Mouse (Mus musculus): ENCODE measurements around the gene 1700017B05Rik. TPM values are rescaled to one million over a fixed set of nuclear protein-coding genes. Genes with fewer than 3 reads are reported as not detected.
A peak's percentile ranks its signal among the peaks of the same experiment; 100 is the strongest.

The 1700017B05Rik gene
- polyA plus RNA-seq, 2 experiments = 8.1 to 13.3 TPM

DNA sequence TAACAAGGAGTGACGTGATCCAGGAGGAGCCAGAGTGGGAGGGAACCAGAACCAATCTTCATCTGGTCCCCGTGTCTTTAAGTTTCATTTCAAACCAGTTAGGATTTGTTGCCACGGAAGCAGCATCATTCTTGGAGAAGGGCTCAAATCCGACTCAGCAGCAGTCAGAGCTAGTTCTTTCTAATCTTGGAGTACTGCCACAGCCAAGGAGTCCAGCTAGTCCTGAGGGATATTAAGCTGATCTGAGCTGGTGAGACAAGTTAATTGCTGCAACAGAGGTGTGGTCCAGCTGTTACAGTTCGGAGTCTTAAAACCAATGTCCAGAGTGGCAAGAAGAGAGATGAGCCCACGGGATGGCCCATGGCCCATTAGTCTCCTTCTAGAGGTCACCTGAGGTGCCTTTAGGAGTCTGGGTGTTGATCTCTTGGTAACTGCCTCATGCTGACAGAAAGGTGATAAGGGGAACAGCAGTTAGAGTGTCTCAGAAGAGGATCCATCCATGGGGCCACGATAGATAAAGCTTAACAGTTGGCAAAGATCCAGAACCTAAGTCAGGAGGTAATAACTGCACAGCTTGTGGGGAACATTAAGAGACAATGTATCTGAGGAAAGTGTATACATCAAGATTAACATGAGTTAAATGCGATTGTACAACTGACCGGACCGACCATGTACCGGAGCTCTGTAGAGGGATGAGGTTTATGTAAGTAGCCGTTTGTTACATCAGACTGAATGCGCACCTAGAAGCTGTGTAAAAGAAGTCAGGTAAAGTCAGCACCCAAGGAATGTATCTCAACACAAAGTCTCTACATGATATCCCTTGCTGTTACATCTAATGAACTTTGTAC lies 36.4 kb downstream of the 1700017B05Rik start:
- no peak for TF ChIP-seq CTCF (IDR thresholded peaks at IDR 0.05; ENCODE audit: low read depth)
- TF ChIP-seq EP300 (IDR thresholded peaks at IDR 0.05; ENCODE audit: low read depth) = peak; percentile 92
- Histone ChIP-seq H3K36me3 (replicated peaks; ENCODE audit: control insufficient read depth, insufficient read depth, low read depth) (no peaks in the 10 kb centered on the region), H3K9me3 (ENCODE audit: control insufficient read depth, low read length) (no peaks in the 10 kb centered on the region), H3K27ac (no peak overlapping the region), H3K4me3 (ENCODE audit: insufficient read depth in 1 of 2, low read depth in 2 of 2, low read length in 2 of 2) (no peak overlapping the region), H3K27me3 (ENCODE audit: control insufficient read depth, insufficient read depth, low read length) (no peaks in the 10 kb centered on the region), H3K4me1 (replicated peaks; ENCODE audit: control insufficient read depth in 2 of 2, insufficient read depth in 2 of 2, low read length in 1 of 2) (peaks cover 0 to 8% of the 10 kb centered on the region in 2 experiments; a peak in 3 of 4 replicates), H3K4me2 (ENCODE audit: low read depth) (no peak overlapping the region), H3K9ac (replicated peaks) (no peak overlapping the region)
- ATAC-seq (ENCODE audit: insufficient read depth) (peak; percentile 76), DNase-seq (ENCODE audit: low read depth in 3 of 3, low spot score in 3 of 3) (peak; percentile 30 to 43 (median 40))
- WGBS (ENCODE audit: insufficient replicate concordance) = 46% methylated on average over 13 of the region's 13 CpGs

DNA sequence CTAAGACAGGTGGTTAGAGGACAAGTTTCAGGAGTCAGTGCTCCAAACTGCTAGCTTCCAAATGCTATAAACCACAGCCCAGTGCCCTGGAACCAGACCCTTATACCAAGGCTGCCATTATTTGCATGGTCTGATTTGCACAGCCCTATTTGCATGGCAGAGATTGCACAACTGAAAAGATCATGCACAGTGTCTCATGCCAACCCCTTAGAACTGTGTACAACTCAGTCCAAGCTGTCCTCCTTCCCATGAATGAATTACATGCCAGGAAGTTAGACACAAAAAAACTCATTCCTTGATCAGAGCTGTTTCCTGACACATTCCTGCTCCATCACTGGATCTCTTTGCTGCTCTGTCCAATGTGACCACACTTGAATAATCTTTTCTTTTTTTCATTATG lies 39.1 kb downstream of the 1700017B05Rik start:
- Histone ChIP-seq H3K27ac (no peak overlapping the region), H3K36me3 (replicated peaks; ENCODE audit: control insufficient read depth, insufficient read depth, low read depth) (no peaks in the 10 kb centered on the region), H3K9ac (replicated peaks) (no peak overlapping the region), H3K4me2 (ENCODE audit: low read depth) (no peak overlapping the region), H3K27me3 (ENCODE audit: control insufficient read depth, insufficient read depth, low read length) (no peaks in the 10 kb centered on the region), H3K9me3 (ENCODE audit: control insufficient read depth, low read length) (no peaks in the 10 kb centered on the region), H3K4me1 (replicated peaks; ENCODE audit: control insufficient read depth in 2 of 2, insufficient read depth in 2 of 2, low read length in 1 of 2) (peaks cover 0 to 8% of the 10 kb centered on the region in 2 experiments; a peak in 3 of 4 replicates), H3K4me3 (ENCODE audit: insufficient read depth in 1 of 2, low read depth in 2 of 2, low read length in 2 of 2) (no peak overlapping the region)
- ATAC-seq (ENCODE audit: insufficient read depth) (no peak), DNase-seq (ENCODE audit: low read depth in 3 of 3, low spot score in 3 of 3) (no peak)
- no peak for TF ChIP-seq EP300 (IDR thresholded peaks at IDR 0.05; ENCODE audit: low read depth)
- no peak for TF ChIP-seq CTCF (IDR thresholded peaks at IDR 0.05; ENCODE audit: low read depth)

GRCm38 (mm10) chr9:57220356-57220755 lies 42.1 kb downstream of the 1700017B05Rik start:
- peak; percentile 75 for TF ChIP-seq CTCF (IDR thresholded peaks at IDR 0.05; ENCODE audit: low read depth)
- TF ChIP-seq EP300 (IDR thresholded peaks at IDR 0.05; ENCODE audit: low read depth) = no peak
- Histone ChIP-seq H3K27me3 (ENCODE audit: control insufficient read depth, insufficient read depth, low read length) (no peaks in the 10 kb centered on the region), H3K4me2 (ENCODE audit: low read depth) (no peak overlapping the region), H3K4me3 (ENCODE audit: insufficient read depth in 1 of 2, low read depth in 2 of 2, low read length in 2 of 2) (no peak overlapping the region), H3K9ac (replicated peaks) (no peak overlapping the region), H3K4me1 (replicated peaks; ENCODE audit: control insufficient read depth in 2 of 2, insufficient read depth in 2 of 2, low read length in 1 of 2) (no peaks in the 10 kb centered on the region), H3K36me3 (replicated peaks; ENCODE audit: control insufficient read depth, insufficient read depth, low read depth) (no peaks in the 10 kb centered on the region), H3K9me3 (ENCODE audit: control insufficient read depth, low read length) (no peaks in the 10 kb centered on the region), H3K27ac (no peak overlapping the region)
- DNase-seq (ENCODE audit: low read depth in 3 of 3, low spot score in 3 of 3) (no peak), ATAC-seq (ENCODE audit: insufficient read depth) (no peak)
- 15% methylated on average over 6 of the region's 6 CpGs for WGBS (ENCODE audit: insufficient replicate concordance)

- WGBS (ENCODE audit: insufficient replicate concordance) = 71% methylated on average over 1 of the region's 1 CpGs
- TF ChIP-seq CTCF (IDR thresholded peaks at IDR 0.05; ENCODE audit: low read depth) = no peak
- TF ChIP-seq EP300 (IDR thresholded peaks at IDR 0.05; ENCODE audit: low read depth) = no peak
- ATAC-seq (ENCODE audit: insufficient read depth) = no peak
These were observed 42.9 kb downstream of the 1700017B05Rik start for GRCm38 (mm10) chr9:57219511-57219910.

DNA sequence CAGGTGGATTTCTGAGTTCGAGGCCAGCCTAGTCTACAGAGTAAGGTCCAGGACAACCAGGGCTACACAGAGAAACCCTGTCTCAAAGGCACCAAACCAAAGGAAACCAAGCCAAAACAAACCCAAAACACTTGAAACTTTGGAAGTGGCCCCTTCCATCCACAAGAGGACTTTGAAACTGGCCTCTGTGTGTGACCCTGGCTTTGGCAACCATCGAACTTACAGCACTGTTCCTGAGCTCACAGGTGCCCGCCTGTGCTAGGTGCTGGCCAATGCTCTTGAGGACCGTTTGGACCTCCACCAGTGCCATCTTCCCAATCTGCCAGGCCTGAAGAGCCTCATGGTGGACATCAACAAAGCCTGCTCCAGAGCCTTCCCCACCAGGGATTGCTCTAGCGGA lies 43.6 kb downstream of the 1700017B05Rik start:
- DNase-seq (ENCODE audit: low read depth in 3 of 3, low spot score in 3 of 3) = no peak

More at GRCm38 (mm10) chr9:57219511-57219910, 42.9 kb downstream of the 1700017B05Rik start:
- Histone ChIP-seq H3K36me3 (replicated peaks; ENCODE audit: control insufficient read depth, insufficient read depth, low read depth) (no peaks in the 10 kb centered on the region), H3K4me2 (ENCODE audit: low read depth) (no peak overlapping the region), H3K27ac (no peak overlapping the region), H3K27me3 (ENCODE audit: control insufficient read depth, insufficient read depth, low read length) (no peaks in the 10 kb centered on the region), H3K4me3 (ENCODE audit: insufficient read depth in 1 of 2, low read depth in 2 of 2, low read length in 2 of 2) (no peak overlapping the region), H3K9ac (replicated peaks) (no peak overlapping the region), H3K4me1 (replicated peaks; ENCODE audit: control insufficient read depth in 2 of 2, insufficient read depth in 2 of 2, low read length in 1 of 2) (no peaks in the 10 kb centered on the region), H3K9me3 (ENCODE audit: control insufficient read depth, low read length) (no peaks in the 10 kb centered on the region)
- no peak for DNase-seq (ENCODE audit: low read depth in 3 of 3, low spot score in 3 of 3)

More for the DNA sequence above, 43.6 kb downstream of the 1700017B05Rik start:
- no peaks in the 10 kb centered on the region for H3K4me1 ChIP-seq (replicated peaks; ENCODE audit: control insufficient read depth in 2 of 2, insufficient read depth in 2 of 2, low read length in 1 of 2)
- no peak overlapping the region for H3K27ac ChIP-seq
- H3K9ac ChIP-seq (replicated peaks) = no peak overlapping the region
- H3K27me3 ChIP-seq (ENCODE audit: control insufficient read depth, insufficient read depth, low read length) = no peaks in the 10 kb centered on the region
- no peak overlapping the region for H3K4me3 ChIP-seq (ENCODE audit: insufficient read depth in 1 of 2, low read depth in 2 of 2, low read length in 2 of 2)
- H3K36me3 ChIP-seq (replicated peaks; ENCODE audit: control insufficient read depth, insufficient read depth, low read depth) = no peaks in the 10 kb centered on the region
- no peak overlapping the region for H3K4me2 ChIP-seq (ENCODE audit: low read depth)
- no peaks in the 10 kb centered on the region for H3K9me3 ChIP-seq (ENCODE audit: control insufficient read depth, low read length)
- TF ChIP-seq CTCF (IDR thresholded peaks at IDR 0.05; ENCODE audit: low read depth) (no peak), EP300 (IDR thresholded peaks at IDR 0.05; ENCODE audit: low read depth) (no peak)
- no peak for ATAC-seq (ENCODE audit: insufficient read depth)
- WGBS (ENCODE audit: insufficient replicate concordance) = 55% methylated on average over 5 of the region's 5 CpGs

All from liver, embryonic 14.5 days (tissue).